Mouse (Mus musculus) erythroblast, embryonic 14.5 days (primary cell): ENCODE measurements around the gene Rasgef1a.

Source experiments
- GATA1 ChIP-seq: IDR thresholded peaks from 2 replicates; pipeline ENCODE4 v1.6.1; 2012; ENCODE audit warnings: low read length, inconsistent platforms, mixed read lengths
- TAL1 ChIP-seq: IDR thresholded peaks from 3 replicates; pipeline ENCODE4 v1.6.1; 2012; ENCODE audit warnings: low read length, inconsistent platforms, mixed read lengths

DNA sequence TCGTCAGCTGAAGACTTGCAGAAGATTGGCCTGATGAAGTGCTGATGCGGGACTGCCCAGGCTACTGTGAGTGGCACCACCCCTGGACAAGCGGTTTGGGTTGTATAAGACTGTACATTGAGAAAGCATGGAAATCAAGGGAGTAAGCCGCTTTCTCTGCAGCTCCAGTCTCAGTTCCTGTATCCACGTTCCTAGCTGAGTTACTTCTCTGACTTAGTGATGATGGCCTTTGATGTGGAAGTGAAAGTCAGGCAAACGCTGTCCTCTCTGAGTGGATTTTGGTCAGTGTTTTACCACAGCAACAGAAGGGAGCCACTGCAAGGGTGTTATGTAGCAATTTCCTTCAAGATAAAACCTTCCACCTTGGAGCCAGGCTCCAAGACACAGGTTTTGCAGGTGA is 129.7 kb downstream of the Rasgef1a start:
- TF ChIP-seq GATA1 (no peak), TAL1 (no peak)
